Mouse (Mus musculus): Measurements from ENCODE around the gene Cpa1.

DNA sequence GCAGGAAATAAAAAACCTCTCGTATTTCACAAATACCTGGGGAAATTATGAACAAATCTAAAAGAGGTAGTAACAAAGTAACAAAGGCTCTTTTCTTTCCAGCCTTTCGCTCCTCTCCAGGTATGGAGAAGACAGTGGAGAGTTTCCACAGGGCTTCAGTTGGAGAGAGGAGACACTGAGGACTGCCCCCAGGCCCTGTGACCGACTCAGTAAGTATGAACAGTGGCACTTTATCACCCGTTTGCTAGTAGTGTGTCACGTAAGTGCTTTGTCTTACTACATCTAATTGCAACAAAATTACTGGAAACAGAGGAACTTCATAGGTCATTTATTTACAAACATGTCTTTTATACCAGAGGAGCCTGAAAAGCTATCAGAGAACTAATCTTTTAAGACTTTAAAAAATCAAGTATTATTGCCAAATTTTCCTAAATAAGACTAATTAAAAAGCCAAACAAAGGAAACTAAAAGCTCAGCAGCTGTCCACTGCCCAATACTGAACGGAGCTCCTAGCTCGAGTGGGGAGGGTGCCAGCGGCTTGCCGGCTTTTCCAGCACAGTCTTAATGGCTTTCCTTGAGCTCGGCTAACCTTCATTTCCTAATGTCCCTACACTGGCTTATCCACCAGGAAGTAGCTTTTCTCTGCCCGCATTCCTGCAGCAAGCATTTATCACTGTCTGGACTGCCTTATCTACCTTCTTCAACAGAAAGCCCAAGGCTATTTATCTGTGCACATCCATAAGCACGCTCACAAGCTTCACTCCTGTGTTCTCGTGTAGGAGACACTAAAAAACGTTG, 34.9 kb downstream of the Cpa1 start:
- TF ChIP-seq CTCF (IDR thresholded peaks at IDR 0.05; ENCODE audit: insufficient read depth, low read depth, low read length) (no peak), POLR2A (IDR thresholded peaks at IDR 0.05; ENCODE audit: insufficient read depth, low read depth, low read length) (no peak)

All from olfactory bulb, adult 2 months (tissue).